Mouse (Mus musculus) thymus, adult 2 months (tissue): ENCODE measurements around the gene Abhd17b. TPM values are rescaled to one million over a fixed set of nuclear protein-coding genes. Genes with fewer than 3 reads are reported as not detected.

ENCODE experiments used
- DNase-seq: peaks from one replicate; pipeline ENCODE4 v3.0.0; 2021
- H3K27ac ChIP-seq: fragments of 200-500 bp; 2 replicates; pipeline ENCODE4 v1.5.1; 2012; ENCODE audit warnings: low read length, control low read depth; ENCODE audit not compliant: control insufficient read depth, insufficient read depth
- H3K27me3 ChIP-seq: fragments of 200-500 bp; 2 replicates; pipeline ENCODE4 v1.6.1; 2012; ENCODE audit warnings: mild to moderate bottlenecking, low read length, moderate library complexity, mixed read lengths; ENCODE audit not compliant: control insufficient read depth, insufficient read depth
- H3K36me3 ChIP-seq: fragments of 200-500 bp; 2 replicates; pipeline ENCODE4 v1.6.1; 2012; ENCODE audit warnings: mild to moderate bottlenecking, low read length, moderate library complexity; ENCODE audit not compliant: control insufficient read depth, insufficient read depth
- H3K4me1 ChIP-seq: fragments of 200-500 bp; replicated peaks from 2 replicates; pipeline ENCODE4 v1.6.1; 2012; ENCODE audit warnings: low read length; ENCODE audit not compliant: control insufficient read depth, insufficient read depth
- H3K4me3 ChIP-seq: fragments of 200-500 bp; 2 replicates; pipeline ENCODE4 v1.5.1; 2012; ENCODE audit warnings: mild to moderate bottlenecking, low read length, control low read depth, moderate library complexity; ENCODE audit not compliant: control insufficient read depth, insufficient read depth
- CTCF ChIP-seq: fragments of 200-500 bp; IDR thresholded peaks from 2 replicates; pipeline ENCODE4 v1.5.1; 2012; ENCODE audit warnings: mild to moderate bottlenecking, control low read depth, low read length, moderate library complexity, borderline replicate concordance; ENCODE audit not compliant: control insufficient read depth, poor library complexity, insufficient read depth; ENCODE audit errors: extremely low read depth
- POLR2A ChIP-seq: fragments of 200-500 bp; IDR thresholded peaks from 2 replicates; pipeline ENCODE4 v1.6.1; 2012; ENCODE audit warnings: mild to moderate bottlenecking, low read length, control low read depth, moderate library complexity; ENCODE audit not compliant: control insufficient read depth, poor library complexity, insufficient read depth; ENCODE audit errors: extremely low read depth
- WGBS: fragments of 180-500 bp; shearing (Covaris S2); methylation state at CpG from one replicate; pipeline ENCODE4 v1.1.7; 2018; 5-methylcytosine and 5-hydroxymethylcytosine counted together
- polyA plus RNA-seq: library from polyadenylated mRNA; depleted of rRNA; stranded (reverse); fragments of >200 nt; gene quantifications from 2 replicates; pipeline ENCODE4 v1.2.3, GENCODE M21; 2012; rRNA removed

The Abhd17b gene
- polyA plus RNA-seq, 1 experiment: 8.2 TPM

GRCm38 (mm10) chr19:21727081-21727480, 74.1 kb downstream of the Abhd17b start:
- H3K4me1 ChIP-seq: no peaks in the 10 kb centered on the region
- TF ChIP-seq POLR2A: no peak
- no peak for TF ChIP-seq CTCF
- no peak overlapping the region for H3K27ac ChIP-seq
- DNase-seq: no peak
- H3K36me3 ChIP-seq: no peaks in the 10 kb centered on the region
- 93% methylated on average over 2 of the region's 2 CpGs for WGBS
- H3K27me3 ChIP-seq: no peaks in the 10 kb centered on the region
- no peak overlapping the region for H3K4me3 ChIP-seq

GRCm38 (mm10) chr19:21728342-21728741, 75.4 kb downstream of the Abhd17b start:
- DNase-seq: no peak
- TF ChIP-seq POLR2A: no peak
- TF ChIP-seq CTCF: no peak
- Histone ChIP-seq H3K27me3 (no peaks in the 10 kb centered on the region), H3K36me3 (no peaks in the 10 kb centered on the region), H3K4me3 (no peak overlapping the region), H3K4me1 (no peaks in the 10 kb centered on the region), H3K27ac (no peak overlapping the region)
- 94% methylated on average over 6 of the region's 6 CpGs for WGBS

DNA sequence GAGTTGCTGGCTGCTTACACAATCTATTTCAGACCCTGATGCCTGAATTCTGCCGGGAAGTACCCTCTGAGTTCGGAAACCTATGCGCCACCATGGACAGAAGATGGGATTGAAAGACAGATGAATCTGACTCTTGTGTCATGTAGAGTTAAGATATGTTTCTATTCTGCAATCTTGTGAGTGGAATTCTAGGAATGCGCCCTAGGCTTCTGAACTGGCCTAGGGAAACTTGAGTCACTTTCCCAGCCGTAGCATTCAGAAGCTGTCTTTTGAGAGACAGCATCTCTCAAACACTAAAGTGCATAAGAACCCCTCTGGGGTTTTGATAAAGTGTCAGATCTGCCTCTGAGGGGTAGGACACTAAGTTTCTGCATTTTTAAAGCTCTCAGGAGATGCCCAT, 78.9 kb downstream of the Abhd17b start:
- 94% methylated on average over 5 of the region's 5 CpGs for WGBS

DNA sequence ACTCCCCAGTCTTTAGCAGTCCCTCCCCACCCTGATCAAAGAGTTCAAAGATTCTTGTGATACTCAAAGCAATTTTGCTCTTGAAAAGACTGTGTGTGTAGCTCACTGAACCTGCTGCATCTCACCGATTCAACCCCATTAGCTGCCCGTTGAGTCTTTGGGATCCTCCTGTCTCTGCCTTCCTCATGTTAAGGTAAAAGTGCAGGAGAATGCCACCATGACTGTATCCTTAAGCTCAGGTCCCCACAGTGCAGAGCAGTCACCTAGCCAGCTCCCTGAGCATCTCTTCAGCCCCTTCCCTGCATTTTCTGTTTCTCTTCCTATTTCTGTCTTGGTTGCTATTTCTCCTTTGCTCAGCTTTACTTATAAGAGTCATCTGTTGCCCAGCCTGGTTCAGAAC, 80.2 kb downstream of the Abhd17b start:
- DNase-seq: no peak
- WGBS: 97% methylated on average over 2 of the region's 2 CpGs
- no peak overlapping the region for H3K4me3 ChIP-seq
- TF ChIP-seq CTCF (no peak), POLR2A (no peak)
- H3K4me1 ChIP-seq: peaks cover 4% of the 10 kb centered on the region; the same call in 1 of the 2 replicates
- no peak overlapping the region for H3K27ac ChIP-seq
- no peaks in the 10 kb centered on the region for H3K36me3 ChIP-seq
- H3K27me3 ChIP-seq: no peaks in the 10 kb centered on the region

More for the DNA sequence above, 78.9 kb downstream of the Abhd17b start:
- Histone ChIP-seq H3K36me3 (no peaks in the 10 kb centered on the region), H3K27ac (no peak overlapping the region), H3K27me3 (no peaks in the 10 kb centered on the region), H3K4me3 (no peak overlapping the region), H3K4me1 (no peaks in the 10 kb centered on the region)
- TF ChIP-seq POLR2A: no peak
- no peak for DNase-seq

GRCm38 (mm10) chr19:21734112-21734511, 81.1 kb downstream of the Abhd17b start:
- no peak overlapping the region for H3K27ac ChIP-seq
- H3K4me1 ChIP-seq: peaks cover 5% of the 10 kb centered on the region; the same call in 1 of the 2 replicates
- no peak for TF ChIP-seq POLR2A
- H3K36me3 ChIP-seq: no peaks in the 10 kb centered on the region
- 83% methylated on average over 5 of the region's 5 CpGs for WGBS
- no peak overlapping the region for H3K4me3 ChIP-seq
- no peak for DNase-seq
- H3K27me3 ChIP-seq: no peaks in the 10 kb centered on the region

Other genes with a start within 250 kb of the Abhd17b start
- 1.4 and 1.9 TPM in 2 replicates for gene Gda, start 179.7 kb upstream of the Abhd17b start, polyA plus RNA-seq
- 3.3 and 4.8 TPM in 2 replicates for gene 1110059E24Rik, start 209 bp upstream of the Abhd17b start, polyA plus RNA-seq
- 3.1 TPM in 2 replicates for gene Cemip2, start 125.2 kb downstream of the Abhd17b start, polyA plus RNA-seq